Mouse (Mus musculus) heart, postnatal 36 days (tissue): Measurements from ENCODE around the gene Ddx56. TPM values are rescaled to one million over a fixed set of nuclear protein-coding genes. Genes with fewer than 3 reads are reported as not detected.

Experiments
- DNase-seq, 2 experiments: peaks; one replicate each; pipeline ENCODE4 v3.0.0; 2021 to 2022
- intact Hi-C: fragments of 180-260 bp; cut with DNase I; formaldehyde crosslinking; loops from one replicate; pipeline ENCODE4 v1.15.1; 2025
- total RNA-seq, 2 experiments: library from RNA; stranded (reverse); gene quantifications; 2 replicates each; pipeline ENCODE4 v1.2.3; 2021

Ddx56 gene
- 10 to 100 TPM; 23.5 to 25.5 TPM for total RNA-seq

DNA sequence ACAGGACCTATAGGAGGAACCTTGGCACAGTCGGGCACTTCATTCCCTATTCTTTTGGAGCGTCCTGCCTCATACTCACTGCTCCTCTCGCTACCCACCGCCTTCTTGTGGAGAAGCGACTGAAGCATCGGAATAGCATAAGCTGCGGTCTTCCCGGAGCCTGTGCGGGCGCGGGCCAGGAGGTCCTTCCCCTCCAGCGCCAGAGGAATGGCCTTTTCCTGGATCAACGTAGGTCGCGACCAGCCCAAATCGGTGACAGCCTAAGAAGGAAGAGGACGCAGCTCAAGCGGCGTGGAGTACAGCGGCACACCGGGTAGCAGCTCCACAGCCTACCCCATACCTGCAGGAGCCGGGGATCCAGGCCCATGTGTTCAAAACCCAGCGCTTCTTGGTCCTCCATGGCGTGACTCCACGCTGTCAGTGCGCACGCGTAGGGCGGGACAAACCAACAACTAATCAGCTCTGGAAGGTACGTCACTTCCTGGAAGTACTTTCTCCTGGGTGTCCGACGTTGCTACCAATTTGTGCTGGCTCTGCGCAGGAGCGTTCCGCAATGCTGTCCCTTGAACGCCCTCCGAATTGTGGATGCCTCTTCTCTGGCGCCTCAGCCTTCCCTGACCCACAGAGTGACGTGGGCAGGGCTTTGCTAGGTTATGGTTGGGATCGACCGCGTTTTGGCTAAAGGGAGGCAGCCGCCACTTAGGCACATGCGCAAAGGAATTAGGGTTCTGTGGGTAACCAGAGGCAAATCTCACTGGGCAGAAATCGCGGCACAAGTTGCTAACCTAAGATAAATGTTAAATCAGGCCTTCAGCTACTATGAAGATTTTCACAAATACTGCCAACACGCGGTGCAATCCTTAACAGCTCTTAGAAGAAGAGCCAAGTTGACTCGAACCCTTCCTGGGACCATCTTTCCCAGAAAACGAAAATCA lies at the start of gene Ddx56:
Gene Ddx56, minus strand, starts transcription at position 453 of the 935 bp plus-strand sequence.
- intact Hi-C loops = loop anchor here (2.0 kb wide), 1 partner anchor 67 kb away; the partner anchor contains the start of genes A730071L15Rik and Nudcd3

DNA sequence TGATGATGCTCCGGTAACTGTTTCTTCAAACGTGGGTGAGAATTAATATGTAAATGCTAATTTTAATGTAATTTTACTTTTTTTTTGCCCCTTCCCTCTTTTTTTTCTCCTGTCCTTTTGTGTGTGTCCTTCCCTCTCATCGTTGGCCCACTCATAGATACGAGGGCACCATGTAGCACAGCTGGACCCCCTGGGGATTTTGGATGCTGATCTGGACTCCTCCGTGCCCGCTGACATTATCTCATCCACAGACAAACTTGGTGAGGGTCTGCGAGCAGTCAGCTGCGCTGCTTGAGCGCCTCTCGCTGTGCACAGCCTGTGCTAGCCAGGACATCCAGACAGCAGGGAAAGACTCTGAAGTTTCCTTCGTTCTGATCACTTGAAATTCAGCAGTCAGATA lies 49.2 kb upstream of the Ddx56 start:
- intact Hi-C loops = no loop called here
- DNase-seq = no peak

More for the DNA sequence above, at the start of gene Ddx56:
- peak; percentile 88 for DNase-seq

DNA sequence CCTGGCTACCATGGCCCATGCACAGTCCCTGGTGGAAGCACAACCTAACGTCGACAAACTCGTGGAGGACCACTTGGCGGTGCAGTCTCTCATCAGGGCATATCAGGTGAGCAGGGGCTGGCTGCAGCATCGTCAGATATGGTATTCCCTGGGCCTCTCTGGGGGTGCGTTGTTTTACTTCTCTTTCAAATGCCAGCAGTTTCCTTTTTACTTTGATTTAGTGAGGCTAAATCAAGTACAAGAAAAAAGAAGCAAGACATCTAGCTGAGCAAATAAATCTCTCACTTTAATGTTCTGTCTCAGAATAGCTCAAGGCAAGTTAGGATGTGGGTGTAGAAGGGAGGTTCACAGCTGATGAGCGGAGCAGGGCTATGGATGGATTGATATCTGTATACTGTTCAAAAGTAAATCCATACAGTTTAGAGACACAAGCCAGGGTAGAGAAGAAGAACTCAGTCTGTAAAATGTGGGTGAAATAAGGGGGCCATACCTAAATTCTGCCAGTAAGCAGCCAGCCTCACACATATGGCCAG lies 46.4 kb upstream of the Ddx56 start:
- intact Hi-C loops = no loop called here
- DNase-seq = no peak

DNA sequence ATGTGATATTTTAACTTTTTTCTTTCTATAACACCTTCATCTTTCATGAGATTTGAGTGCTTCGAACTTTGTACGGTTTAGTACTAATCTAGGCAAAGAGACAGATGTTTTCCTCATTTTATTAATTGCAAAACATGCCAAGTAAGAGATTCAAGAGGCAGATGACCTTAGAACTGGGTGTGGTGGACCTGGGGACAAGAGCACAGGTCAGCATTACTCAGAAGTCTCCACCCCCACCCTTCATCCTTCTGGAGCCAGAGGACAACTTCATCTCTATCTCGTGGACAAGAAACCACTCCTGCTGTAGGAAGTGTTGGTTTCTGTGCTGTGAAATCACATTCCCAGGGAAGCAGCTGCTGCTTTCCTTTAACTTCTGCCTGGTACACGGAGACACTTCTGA lies 40.6 kb upstream of the Ddx56 start:
- DNase-seq = no peak

DNA sequence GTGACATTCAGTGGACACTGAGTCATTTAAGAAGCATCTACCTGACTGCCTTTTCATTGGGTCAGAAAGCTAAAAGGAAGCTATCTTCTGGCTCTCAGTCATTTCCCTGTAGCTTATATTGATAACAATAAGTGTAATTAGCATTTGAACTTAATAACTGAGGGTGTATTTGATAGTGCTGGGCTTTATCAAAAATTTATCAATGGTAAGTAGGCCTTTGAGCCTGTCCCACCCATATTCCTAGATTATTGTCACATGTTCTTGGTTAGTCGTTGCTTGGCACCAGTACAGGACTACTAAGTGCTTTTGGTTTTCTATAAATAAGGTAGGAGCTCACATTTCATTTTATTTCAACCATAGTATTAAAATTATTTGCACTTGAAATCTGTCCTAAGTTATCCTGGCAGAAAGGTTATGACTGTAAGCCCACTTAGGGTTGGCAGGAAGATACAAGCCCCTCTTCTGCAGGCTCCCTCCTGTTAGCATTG lies 38.4 kb upstream of the Ddx56 start:
- DNase-seq = no peak
- intact Hi-C loops = no loop called here

More for the DNA sequence above, 40.6 kb upstream of the Ddx56 start:
- intact Hi-C loops = no loop called here

DNA sequence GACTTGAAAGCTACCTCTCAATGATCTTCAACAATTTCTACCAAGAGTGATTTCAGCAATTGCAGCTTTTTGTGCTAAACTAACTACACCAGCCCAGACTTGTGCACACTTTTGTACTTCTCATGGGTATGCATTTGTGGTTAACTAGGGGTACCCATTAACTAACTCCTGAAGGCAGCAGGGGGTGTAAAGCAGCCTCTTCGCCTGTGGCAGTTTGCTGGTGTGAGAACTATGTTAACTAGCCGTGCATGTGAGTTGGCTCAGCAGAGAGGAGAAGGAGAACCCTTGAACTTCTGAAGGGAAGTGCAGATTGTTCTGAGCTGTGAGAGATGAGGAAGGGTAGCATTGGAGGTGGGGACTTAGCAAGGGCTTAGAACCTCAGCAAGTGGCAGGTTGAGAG lies 35.2 kb upstream of the Ddx56 start:
- DNase-seq = no peak
- intact Hi-C loops = no loop called here

DNA sequence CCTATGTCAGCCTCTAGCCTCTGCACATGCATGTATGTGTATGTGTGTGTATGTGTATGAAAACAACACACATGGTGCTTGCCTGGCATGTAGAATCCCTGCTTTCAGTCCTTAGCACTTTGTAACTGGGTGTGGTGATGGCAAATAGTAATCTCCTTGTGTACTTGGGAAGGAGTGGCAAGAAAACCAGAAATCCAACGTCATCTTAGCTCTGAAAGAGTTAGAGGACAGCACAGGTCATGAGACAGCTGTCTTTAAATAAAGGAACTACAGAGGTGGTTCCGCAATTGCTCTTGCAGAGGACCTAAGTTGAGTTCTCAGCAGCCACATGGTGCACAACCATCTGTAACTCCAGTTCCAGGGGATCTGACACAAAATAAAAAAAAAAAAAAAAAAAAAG lies 31.9 kb upstream of the Ddx56 start:
- no peak for DNase-seq
- intact Hi-C loops = no loop called here

DNA sequence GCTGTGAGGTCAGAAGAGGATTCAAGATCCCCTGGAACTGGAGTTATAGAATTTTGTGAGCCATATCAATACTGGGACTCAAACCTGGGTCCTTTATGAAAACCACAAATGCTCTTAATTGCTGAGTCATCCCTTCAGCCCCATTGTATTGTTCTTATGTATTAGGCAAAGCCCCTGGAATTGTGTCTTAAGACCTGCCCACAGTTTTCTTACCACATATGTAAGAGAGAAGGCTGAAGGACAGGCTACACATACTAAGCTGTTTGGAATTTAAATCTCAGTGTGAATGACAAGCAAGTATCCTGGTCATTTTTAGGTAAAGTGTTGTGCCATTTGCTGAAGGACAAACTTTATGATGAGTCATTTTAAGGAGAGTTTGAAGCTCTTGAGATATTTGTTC lies 28.5 kb upstream of the Ddx56 start:
- intact Hi-C loops = no loop called here
- no peak for DNase-seq

DNA sequence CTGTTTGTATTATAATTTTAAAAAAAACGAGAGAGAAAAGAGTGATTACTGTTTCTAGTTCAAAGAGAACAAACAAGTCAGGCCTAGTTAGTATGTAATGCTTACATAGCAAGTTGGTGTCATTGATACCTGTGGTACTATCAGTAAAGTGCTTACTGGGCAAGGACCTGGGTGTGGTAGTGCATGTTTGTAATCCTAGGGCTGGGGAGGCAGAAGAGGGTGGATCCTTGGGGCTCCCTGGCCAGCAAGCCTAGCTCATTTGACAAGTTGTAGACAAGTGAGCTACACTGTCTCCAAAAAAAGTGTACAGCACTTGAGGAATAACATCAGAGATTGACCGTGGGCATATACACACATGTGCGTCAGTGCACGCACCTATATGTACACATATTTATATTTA lies 27.1 kb upstream of the Ddx56 start:
- intact Hi-C loops = no loop called here
- DNase-seq = no peak

DNA sequence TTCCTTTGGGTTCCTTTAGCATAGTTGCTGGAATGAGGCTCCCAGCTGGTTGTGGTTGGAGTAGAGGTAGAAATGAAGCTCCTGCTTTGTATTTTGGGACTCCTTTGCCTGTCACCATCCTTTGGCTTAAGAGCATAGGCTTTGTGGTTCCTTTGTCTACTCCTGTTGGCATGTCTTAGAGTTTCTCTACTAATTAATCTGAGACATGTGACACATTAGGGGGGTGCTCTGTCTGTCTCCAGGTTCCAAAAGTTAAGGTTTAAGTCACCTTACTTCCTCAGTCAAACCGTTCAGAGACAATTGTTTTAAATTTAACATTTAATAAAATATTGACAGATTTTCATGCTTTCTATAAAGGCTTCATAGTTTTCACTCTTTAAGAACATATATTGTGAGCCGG lies 26.0 kb upstream of the Ddx56 start:
- DNase-seq = no peak
- intact Hi-C loops = no loop called here

DNA sequence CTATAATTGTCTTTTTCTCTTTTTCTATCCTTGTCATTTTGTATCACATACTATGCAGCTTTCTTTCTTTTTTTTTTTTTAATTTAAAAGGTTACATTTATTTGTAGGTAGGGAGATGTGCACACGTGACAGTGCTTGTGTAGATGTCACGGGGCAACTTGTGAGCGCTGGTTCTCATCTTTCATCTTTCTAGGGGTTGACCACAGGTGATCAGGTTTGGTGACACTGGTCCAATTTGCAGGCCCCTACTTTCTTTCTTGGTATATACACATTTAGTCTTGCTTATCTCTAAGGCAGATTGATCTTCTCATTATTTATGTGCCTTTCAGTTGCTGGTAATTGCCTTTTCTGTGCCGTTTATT lies 25.4 kb upstream of the Ddx56 start:
- DNase-seq = no peak
- intact Hi-C loops = no loop called here

DNA sequence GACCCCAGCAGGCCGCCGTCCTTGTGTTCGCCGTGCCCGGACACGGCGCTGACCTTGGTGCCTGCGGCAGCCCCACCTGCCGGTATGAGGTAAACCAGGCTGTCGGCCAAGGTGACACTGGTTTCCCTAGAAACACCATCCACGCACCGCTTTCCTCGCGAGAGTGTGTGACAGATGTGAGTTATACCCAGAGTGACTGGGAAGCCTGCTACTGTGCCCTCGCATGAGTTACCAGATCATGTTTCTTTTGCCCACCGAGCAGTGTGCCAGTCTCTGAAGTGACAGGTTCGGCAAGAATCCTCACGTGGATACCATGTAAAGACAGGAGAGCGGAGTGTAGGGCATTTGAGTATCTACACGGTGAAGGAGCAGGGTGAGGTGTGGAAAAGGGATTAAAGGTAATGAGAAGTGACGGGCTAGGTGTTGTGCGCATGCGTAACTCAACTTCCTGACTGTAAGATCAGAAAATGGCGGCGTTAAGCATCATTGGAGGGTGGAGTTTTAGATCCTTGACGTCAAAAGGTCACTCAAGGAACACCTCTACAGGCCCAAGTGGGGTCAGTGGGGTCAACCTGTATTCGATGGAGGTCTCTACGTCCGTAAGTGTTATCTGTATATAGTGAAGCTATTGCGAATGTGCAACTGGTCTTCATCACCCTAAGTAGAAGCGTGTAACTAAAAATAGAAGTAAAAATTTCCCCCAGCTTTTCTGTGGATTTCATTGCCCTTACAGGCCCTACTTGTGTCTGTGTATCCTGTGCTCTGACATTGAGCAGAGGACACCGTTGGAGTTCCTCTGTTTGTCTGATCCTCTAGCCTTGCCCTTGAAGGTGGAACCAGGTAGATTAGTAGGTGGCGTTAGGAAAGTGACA lies 24.8 kb upstream of the Ddx56 start:
- intact Hi-C loops = no loop called here
- DNase-seq = peak in 1 of 2 experiments; percentile 57

DNA sequence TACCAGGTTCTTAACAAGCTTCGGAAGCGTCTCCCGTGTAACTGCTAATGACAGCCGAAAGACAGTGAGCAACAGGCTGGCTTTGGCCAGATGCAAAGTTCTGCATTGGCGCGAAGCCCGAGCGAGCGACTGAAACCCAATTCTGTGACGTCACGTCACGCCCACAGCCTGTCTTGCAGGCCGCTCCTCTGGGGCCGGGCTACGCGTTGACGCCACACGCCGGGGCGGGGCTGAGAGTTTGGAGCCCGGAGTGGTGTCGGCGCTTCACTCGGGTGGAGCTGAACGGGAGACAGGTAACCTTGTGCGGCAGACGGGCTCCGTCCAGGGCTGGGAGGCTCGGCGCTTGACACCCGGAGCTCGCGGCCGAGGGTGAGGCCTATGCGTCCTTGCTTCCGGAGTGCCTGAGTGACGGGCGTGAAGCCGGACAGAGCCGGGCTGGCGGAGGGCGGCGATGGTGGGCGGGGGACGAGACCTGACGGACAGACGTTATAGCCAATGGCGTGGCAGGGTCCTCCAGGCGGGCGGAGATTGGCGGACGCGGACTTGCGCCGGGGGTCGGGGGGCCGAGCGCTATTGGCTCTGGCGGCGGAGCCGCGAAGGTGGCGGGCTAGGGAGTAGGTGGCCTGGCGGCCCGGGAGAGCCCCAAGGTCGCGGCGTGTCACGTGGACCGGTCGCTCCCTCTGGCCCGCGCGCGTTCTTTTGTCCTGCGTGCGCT lies 24.0 kb upstream of the Ddx56 start, which contains the start of gene Ogdh:
Gene Ogdh, plus strand, starts transcription at position 233 of the 715 bp plus-strand sequence.
- intact Hi-C loops = loop anchor here (2.0 kb wide), 1 partner anchor 17 kb away; the partner anchor contains the start of gene Tmed4
- peak; percentile 99 to 100 for DNase-seq

DNA sequence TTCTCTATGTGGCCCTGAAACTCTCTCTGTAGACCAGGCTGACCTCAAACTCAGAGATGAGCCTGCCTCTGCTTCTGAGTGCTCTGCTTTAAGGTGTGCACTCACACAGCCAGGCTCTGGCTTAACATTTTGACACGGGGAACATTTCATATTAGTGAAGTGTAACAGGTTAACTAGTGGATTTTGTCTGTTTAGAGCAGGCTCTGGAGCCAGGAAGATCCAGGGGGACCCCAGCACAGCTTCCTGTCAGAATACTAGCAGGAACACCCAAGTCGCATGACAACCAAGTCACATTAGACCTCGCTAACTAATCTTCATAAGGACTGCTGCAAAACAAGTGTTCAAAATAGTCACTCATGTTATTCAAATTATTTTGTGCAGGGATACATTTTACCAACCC lies 23.3 kb upstream of the Ddx56 start:
- intact Hi-C loops = loop anchor here (2.0 kb wide), 1 partner anchor 16 kb away; the partner anchor contains the start of gene Tmed4
- DNase-seq = peak in 1 of 2 experiments; percentile 20

DNA sequence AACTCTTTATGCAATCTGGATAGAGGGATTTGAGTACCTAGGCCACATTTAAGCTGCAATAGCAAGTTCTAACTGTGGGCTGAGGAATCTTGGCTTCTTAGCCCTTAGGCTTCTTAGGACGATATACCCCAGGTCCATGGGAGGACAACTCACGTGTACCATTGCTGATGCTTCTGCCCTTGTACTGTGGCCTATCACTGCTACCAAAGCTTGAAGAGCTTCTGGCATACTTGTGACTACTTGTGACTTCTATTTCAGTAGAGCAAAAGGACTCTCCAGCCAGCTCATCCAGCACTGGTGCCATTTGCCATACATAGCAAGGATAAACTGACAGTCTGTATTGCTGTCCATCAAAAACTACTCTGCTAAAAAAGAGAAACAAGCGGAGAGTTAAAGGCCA lies 22.6 kb upstream of the Ddx56 start:
- peak in 1 of 2 experiments; percentile 23 for DNase-seq
- intact Hi-C loops = loop anchor here (2.0 kb wide), 1 partner anchor 15 kb away; the partner anchor contains the start of gene Tmed4

DNA sequence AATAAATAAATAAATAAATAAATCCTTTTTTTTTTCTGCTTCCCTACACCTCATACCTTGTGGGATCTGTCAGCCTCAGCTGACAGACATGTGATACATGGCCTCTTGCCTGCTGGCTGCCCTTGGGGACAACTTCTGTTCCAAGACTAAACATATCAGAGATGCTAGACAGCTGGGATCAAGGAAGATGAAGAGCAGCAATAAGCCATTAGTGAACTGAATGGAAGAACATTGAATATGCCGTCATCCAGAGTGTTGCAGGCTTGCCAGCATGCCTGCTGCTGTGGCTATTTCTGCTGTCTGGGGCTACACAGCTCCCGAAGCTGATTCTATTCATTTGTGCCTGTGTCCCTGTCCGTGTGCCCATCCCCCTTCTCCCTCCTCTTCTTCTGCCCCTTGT lies 15.4 kb upstream of the Ddx56 start:
- peak; percentile 50 to 67 for DNase-seq
- intact Hi-C loops = no loop called here

DNA sequence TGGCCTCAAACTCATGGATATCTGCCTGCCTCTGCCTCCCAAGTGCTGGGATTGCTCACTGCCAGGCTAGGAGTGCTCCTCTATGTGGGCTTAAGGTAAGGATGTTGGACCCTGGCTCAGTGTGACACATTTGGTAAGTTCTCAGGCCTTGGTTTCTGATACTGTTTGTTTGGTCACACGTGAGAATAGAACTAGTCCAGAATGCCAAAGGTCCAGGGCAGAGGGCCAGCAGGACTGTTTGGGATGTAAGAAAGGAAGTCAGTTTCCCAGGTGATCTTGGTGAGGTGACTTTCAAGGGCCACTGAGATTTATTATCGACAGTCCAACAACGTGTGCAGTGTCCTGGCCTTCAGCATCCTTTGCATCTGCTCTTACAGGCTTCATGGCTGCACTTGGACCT lies 8.9 kb upstream of the Ddx56 start:
- no peak for DNase-seq
- intact Hi-C loops = no loop called here

DNA sequence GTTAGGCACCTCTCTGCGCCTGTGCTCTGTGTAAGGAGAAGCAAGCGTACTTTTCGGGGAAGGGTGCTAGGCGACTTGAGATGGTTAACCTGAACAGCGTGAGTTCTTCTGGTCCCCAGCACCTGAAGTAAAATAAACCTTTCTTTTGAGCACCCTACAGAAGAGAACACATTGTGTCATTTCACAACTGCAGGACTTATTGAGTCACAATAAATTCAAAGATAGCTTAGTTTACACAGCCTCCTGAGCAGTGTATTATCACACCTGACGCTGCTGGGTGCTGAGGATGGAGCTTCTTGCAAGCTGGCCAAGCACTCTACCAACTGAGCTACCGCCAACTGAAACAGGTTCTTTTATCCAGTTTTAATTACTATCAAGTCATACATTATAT lies 7.5 kb upstream of the Ddx56 start:
- intact Hi-C loops = loop anchor here (2.0 kb wide), 1 partner anchor 16 kb away; the partner anchor contains the start of gene Ogdh
- no peak for DNase-seq

DNA sequence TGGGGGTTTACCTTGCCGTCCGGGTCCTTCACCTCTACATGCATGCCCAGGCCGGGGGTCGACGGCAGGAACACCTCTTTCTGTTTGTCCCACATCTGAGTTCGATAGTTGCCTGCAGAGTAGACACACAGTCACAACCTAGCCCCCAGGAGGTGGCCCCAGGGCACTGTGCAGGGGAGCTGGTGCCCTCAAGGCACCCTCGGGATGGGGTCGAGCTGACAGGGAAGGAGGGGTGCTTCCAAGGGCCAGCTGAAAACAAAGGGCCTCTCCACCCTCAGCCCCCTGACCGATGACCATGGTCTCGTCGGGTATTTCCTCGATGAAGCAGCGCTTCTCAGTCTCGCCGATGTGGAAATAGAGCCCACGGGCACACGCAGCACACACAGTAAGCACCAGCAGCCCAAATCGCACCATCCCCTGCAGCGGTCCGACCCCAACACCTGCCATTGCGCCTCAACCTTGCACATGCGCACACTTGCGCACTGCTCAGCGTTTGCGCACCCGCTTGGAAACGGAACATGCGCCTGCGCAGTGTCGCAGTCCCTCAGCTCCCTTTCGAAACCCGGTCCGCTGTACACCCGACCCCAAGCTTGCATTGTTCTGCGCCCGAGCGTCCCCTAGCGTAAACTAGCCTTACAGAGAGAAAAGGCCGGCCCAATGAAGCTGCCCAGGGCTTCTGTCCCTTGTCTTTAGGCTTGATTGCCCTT lies 7.0 kb upstream of the Ddx56 start, which contains the start of gene Tmed4:
Gene Tmed4, minus strand, starts transcription at position 484 of the 707 bp plus-strand sequence.
- peak; percentile 98 to 99 for DNase-seq
- intact Hi-C loops = loop anchor here (2.0 kb wide), 1 partner anchor 16 kb away; the partner anchor contains the start of gene Ogdh
